Mouse (Mus musculus) liver, embryonic 14.5 days (tissue): Measurements from ENCODE around the gene Ikzf1. TPM values are rescaled to one million over a fixed set of nuclear protein-coding genes. Genes with fewer than 3 reads are reported as not detected.
A peak's percentile ranks its signal among the peaks of the same experiment; 100 is the strongest.

Source experiments
- ATAC-seq: fragments of 200-750 bp; cut with Nextera tagmentation; 2 replicates; pipeline ENCODE4 v1.8.0; 2017; ENCODE audit warnings: moderate number of reproducible peaks, mild to moderate bottlenecking, moderate library complexity; ENCODE audit not compliant: insufficient read depth
- DNase-seq, 3 experiments: peaks; one replicate each; pipeline ENCODE4 v3.0.0-alpha.2; 2012 to 2013; ENCODE audit warnings: low read depth in 3 of 3, low spot score in 3 of 3
- H3K27ac ChIP-seq: fragments of 300-500 bp; sonication (generic); 2 replicates; pipeline ENCODE4 v1.5.1; 2014; ENCODE audit warnings: moderate library complexity, mild to moderate bottlenecking, control low read depth, inconsistent platforms
- H3K27me3 ChIP-seq: fragments of 300-500 bp; sonication (generic); 2 replicates; pipeline ENCODE4 v1.6.1; 2014; ENCODE audit warnings: mild to moderate bottlenecking, low read length, moderate library complexity; ENCODE audit not compliant: control insufficient read depth, insufficient read depth
- H3K36me3 ChIP-seq: fragments of 300-500 bp; sonication (generic); replicated peaks from 2 replicates; pipeline ENCODE4 v1.6.1; 2014; ENCODE audit warnings: low read depth; ENCODE audit not compliant: control insufficient read depth, insufficient read depth
- H3K4me1 ChIP-seq, 2 experiments: fragments of 200-500 bp in 1 of 2; fragments of 300-500 bp in 1 of 2; sonication (generic) in 1 of 2; replicated peaks; 2 replicates each; pipeline ENCODE4 v1.6.1; 2012 to 2014; ENCODE audit warnings: antibody characterized with exemption in 1 of 2, inconsistent platforms in 1 of 2, low read length in 1 of 2; ENCODE audit not compliant: control insufficient read depth in 2 of 2, insufficient read depth in 2 of 2
- H3K4me2 ChIP-seq: fragments of 300-500 bp; sonication (generic); 2 replicates; pipeline ENCODE4 v1.6.1; 2014; ENCODE audit warnings: low read depth, mild to moderate bottlenecking, control low read depth, moderate library complexity
- H3K4me3 ChIP-seq, 2 experiments: fragments of 200-500 bp in 1 of 2; fragments of 300-500 bp in 1 of 2; sonication (generic) in 1 of 2; 2 replicates each; pipeline ENCODE4 v1.5.1; 2012 to 2014; ENCODE audit warnings: low read depth in 2 of 2, low read length in 2 of 2, mild to moderate bottlenecking in 2 of 2, control low read depth in 1 of 2, inconsistent platforms in 1 of 2, moderate library complexity in 1 of 2; ENCODE audit not compliant: insufficient read depth in 1 of 2
- H3K9ac ChIP-seq: fragments of 300-500 bp; sonication (generic); replicated peaks from 2 replicates; pipeline ENCODE4 v1.6.1; 2014; ENCODE audit warnings: mild to moderate bottlenecking, control low read depth, moderate library complexity
- H3K9me3 ChIP-seq: fragments of 300-500 bp; sonication (generic); 2 replicates; pipeline ENCODE4 v1.6.1; 2016; ENCODE audit warnings: low read length, mixed read lengths; ENCODE audit not compliant: control insufficient read depth
- CTCF ChIP-seq: IDR thresholded peaks from 2 replicates; pipeline ENCODE4 v1.5.1; 2016; ENCODE audit warnings: antibody characterized with exemption, low read depth, control low read depth
- EP300 ChIP-seq: IDR thresholded peaks from 2 replicates; pipeline ENCODE4 v1.6.1; 2016; ENCODE audit warnings: antibody characterized with exemption, low read depth
- WGBS: fragments of 180-500 bp; shearing (Covaris S2); extraction: QIAGEN DNeasy Blood & Tissue Kit; methylation state at CpG from one replicate; pipeline ENCODE4 v1.1.7; 2014; ENCODE audit not compliant: insufficient replicate concordance; 5-methylcytosine and 5-hydroxymethylcytosine counted together
- polyA plus RNA-seq, 2 experiments: library from polyadenylated mRNA; depleted of rRNA in 1 of 2; stranded (reverse) in 1 of 2; unstranded in 1 of 2; fragments of >200 nt; fragmentation: Nextera tagmentation in 1 of 2; extraction: Ambion mirVana in 1 of 2; gene quantifications; 2 replicates each; pipeline versions ENCODE4 v1.2.1 to v1.2.3; 2012 to 2014

Gene Ikzf1
- polyA plus RNA-seq, 2 experiments, result 46.6 to 65.4 TPM

GRCm38 (mm10) chr11:11690059-11690844 lies 5.4 kb downstream of the Ikzf1 start:
- H3K36me3 ChIP-seq, result peaks cover 3% of the 10 kb centered on the region
- TF ChIP-seq EP300 (no peak), CTCF (no peak)
- H3K9me3 ChIP-seq, result no peaks in the 10 kb centered on the region
- peak overlapping the region; percentile 42 for H3K9ac ChIP-seq
- no peak for ATAC-seq
- 37% methylated on average over 11 of the region's 11 CpGs for WGBS
- peak overlapping the region; percentile 17 to 36 for H3K4me3 ChIP-seq
- no peak for DNase-seq
- peaks cover 37 to 49% of the 10 kb centered on the region in 2 experiments for H3K4me1 ChIP-seq
- H3K27me3 ChIP-seq, result no peaks in the 10 kb centered on the region; the same call in 1 of the 2 replicates
- peak overlapping the region; percentile 94 for H3K4me2 ChIP-seq
- peak overlapping the region; percentile 85 for H3K27ac ChIP-seq

GRCm38 (mm10) chr11:11690845-11691196 lies 6.0 kb downstream of the Ikzf1 start:
- 61% methylated on average over 8 of the region's 8 CpGs for WGBS
- no peak for DNase-seq
- no peaks in the 10 kb centered on the region for H3K9me3 ChIP-seq
- H3K4me2 ChIP-seq, result peak overlapping the region; percentile 94
- H3K27ac ChIP-seq, result peak overlapping the region; percentile 85
- H3K4me1 ChIP-seq, result peaks cover 37 to 50% of the 10 kb centered on the region in 2 experiments
- H3K27me3 ChIP-seq, result no peaks in the 10 kb centered on the region
- peaks cover 6% of the 10 kb centered on the region for H3K36me3 ChIP-seq
- no peak for TF ChIP-seq CTCF
- no peak for TF ChIP-seq EP300
- no peak for ATAC-seq
- peak overlapping the region in 1 of 2 experiments; percentile 36; a peak in 2 of 4 replicates for H3K4me3 ChIP-seq
- peak overlapping the region; percentile 59; the same call in 1 of the 2 replicates for H3K9ac ChIP-seq

- peaks cover 37 to 50% of the 10 kb centered on the region in 2 experiments for H3K4me1 ChIP-seq
- 30% methylated on average over 14 of the region's 14 CpGs for WGBS
- DNase-seq, result no peak
These were observed 6.7 kb downstream of the Ikzf1 start for GRCm38 (mm10) chr11:11691324-11692058.

GRCm38 (mm10) chr11:11692558-11693166 lies 7.9 kb downstream of the Ikzf1 start:
- H3K4me3 ChIP-seq, result no peak overlapping the region
- 66% methylated on average over 10 of the region's 10 CpGs for WGBS
- no peak overlapping the region for H3K4me2 ChIP-seq
- no peaks in the 10 kb centered on the region for H3K27me3 ChIP-seq
- no peaks in the 10 kb centered on the region for H3K9me3 ChIP-seq
- H3K27ac ChIP-seq, result 0 out of 2 replicates have a peak overlapping the region, but pooled peaks have one; percentile 10
- H3K36me3 ChIP-seq, result peaks cover 7% of the 10 kb centered on the region
- peaks cover 37 to 59% of the 10 kb centered on the region in 2 experiments for H3K4me1 ChIP-seq
- no peak overlapping the region for H3K9ac ChIP-seq
- TF ChIP-seq CTCF (no peak), EP300 (no peak)
- DNase-seq, result no peak
- no peak for ATAC-seq

More at GRCm38 (mm10) chr11:11691324-11692058, 6.7 kb downstream of the Ikzf1 start:
- TF ChIP-seq EP300 (no peak), CTCF (no peak)
- ATAC-seq, result no peak
- Histone ChIP-seq H3K9me3 (no peaks in the 10 kb centered on the region), H3K9ac (peak overlapping the region; percentile 59), H3K4me2 (peak overlapping the region; percentile 94), H3K36me3 (peaks cover 7% of the 10 kb centered on the region), H3K27ac (peak overlapping the region; percentile 5), H3K27me3 (no peaks in the 10 kb centered on the region), H3K4me3 (peak overlapping the region in 1 of 2 experiments; percentile 36; a peak in 2 of 4 replicates)
